Mouse (Mus musculus): ENCODE data around the gene Rock2.

DNA sequence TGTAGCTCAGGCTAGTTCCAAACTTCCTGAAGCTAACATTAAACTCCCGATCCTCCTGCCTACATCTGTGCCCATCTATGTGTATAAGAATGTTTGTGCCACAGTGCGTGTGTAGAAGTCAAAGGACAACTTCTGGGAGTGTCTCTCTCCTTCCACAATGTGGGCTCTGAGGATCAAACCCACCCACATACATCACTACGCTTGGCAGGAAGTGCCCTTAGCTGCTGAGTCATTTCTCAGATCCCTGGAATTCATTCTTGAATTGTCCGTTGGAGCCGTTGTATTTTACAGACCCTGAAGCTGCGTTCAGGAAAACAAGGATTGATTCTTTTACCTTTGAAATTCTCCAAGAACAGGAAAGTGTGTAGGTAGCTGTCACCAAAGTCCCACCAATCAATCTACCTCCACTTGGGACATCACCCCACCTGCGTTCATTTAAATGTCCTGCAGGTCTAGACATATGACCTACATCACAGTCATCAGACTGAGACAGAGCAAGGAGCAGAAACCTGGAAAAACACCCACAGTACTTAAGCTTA is 21.7 kb upstream of the Rock2 start:
- TF ChIP-seq CTCF (IDR thresholded peaks at IDR 0.05; ENCODE audit: insufficient read depth, low read depth, low read length): no peak
- no peak for TF ChIP-seq POLR2A (IDR thresholded peaks at IDR 0.05; ENCODE audit: insufficient read depth, low read depth, low read length)
